Mouse (Mus musculus) bone marrow, adult 2 months (tissue): ENCODE measurements around the gene Zfp217.

Experiments
- CTCF ChIP-seq: fragments of 200-500 bp; IDR thresholded peaks from 2 replicates; pipeline ENCODE4 v1.5.1; 2011; ENCODE audit warnings: low read length, control low read depth; ENCODE audit not compliant: control insufficient read depth, insufficient read depth
- POLR2A ChIP-seq: fragments of 200-500 bp; IDR thresholded peaks from 2 replicates; pipeline ENCODE4 v1.6.1; 2011; ENCODE audit warnings: low read depth, mild to moderate bottlenecking, control low read depth, low read length, borderline replicate concordance; ENCODE audit not compliant: control insufficient read depth

DNA sequence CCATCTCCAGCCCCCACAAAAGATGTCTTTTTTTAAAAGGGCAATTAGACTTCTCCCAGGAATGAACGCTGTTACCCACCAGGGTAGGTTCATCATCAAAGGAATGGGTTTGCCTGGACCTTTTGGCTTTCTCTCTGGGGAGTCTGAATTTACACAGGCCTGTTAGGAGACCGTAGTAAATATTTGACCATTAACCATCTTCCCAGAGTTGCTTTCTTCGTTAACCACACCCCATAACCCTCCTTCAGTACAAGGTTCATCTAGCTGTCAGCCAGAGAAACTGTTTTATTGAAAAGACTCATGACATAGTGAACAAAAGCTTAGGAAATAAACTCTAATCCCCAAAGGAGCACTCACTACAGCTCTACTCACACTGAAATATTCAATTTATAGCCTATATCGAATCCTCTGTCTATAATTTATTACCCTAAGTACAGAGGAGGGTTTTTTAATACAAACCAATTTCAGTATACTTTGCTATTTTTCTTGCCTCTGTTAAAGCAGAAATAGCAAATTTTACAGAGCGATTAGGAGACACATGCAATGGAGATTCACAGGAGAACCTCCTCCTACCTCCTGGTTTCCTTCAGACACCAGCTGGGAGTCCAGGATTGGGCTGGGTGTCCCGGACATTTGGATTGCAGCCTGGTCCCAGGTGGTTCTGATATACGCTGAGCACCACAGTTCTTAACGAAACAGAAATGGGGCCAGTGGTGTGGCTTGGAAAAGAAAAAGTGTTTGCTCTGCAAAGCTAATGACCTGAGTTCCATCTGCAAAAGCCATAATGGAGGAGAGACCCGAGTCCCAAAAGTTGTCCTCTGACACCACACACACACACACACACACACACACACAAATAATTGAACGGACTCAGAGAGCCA is 56.1 kb downstream of the Zfp217 start:
- TF ChIP-seq CTCF = no peak
- no peak for TF ChIP-seq POLR2A
